Mouse (Mus musculus) megakaryocyte progenitor cell, adult 5-6 weeks (primary cell): ENCODE results near the gene Ift22. TPM values are rescaled to one million over a fixed set of nuclear protein-coding genes. Genes with fewer than 3 reads are reported as not detected.

Experiments
- ATAC-seq: replicated peaks from 2 replicates; pipeline ENCODE4 v1.8.0; 2016; ENCODE audit warnings: mild to moderate bottlenecking, moderate TSS enrichment, inconsistent platforms; ENCODE audit not compliant: poor library complexity
- total RNA-seq, 2 experiments: library from RNA; stranded (forward) in 1 of 2; stranded (reverse) in 1 of 2; fragments of 157-497, 149-512 nt in 1 of 2; fragments of 200-1000 nt in 1 of 2; gene quantifications; 2 replicates each; pipeline versions ENCODE4 v1.2.3 to v1.2.4; 2015 to 2017

The Ift22 gene
- total RNA-seq (2015) = 24.7 and 43.5 TPM in 2 replicates
- total RNA-seq (2017) = 6.6 and 9.8 TPM in 2 replicates

GRCm38 (mm10) chr5:136907991-136908857, at the start of gene Ift22:
TSS of gene Ift22 (plus strand) at chr5:136908150.
- peak; percentile 95 for ATAC-seq

GRCm38 (mm10) chr5:136861191-136861940, 46.6 kb upstream of the Ift22 start:
- no peak for ATAC-seq

GRCm38 (mm10) chr5:136862806-136863205, 45.1 kb upstream of the Ift22 start:
- no peak for ATAC-seq

- ATAC-seq = no peak
Measured at GRCm38 (mm10) chr5:136863276-136863675, 44.7 kb upstream of the Ift22 start.

- ATAC-seq = peak; percentile 73
Measured at GRCm38 (mm10) chr5:136863961-136864674, 43.8 kb upstream of the Ift22 start.

- ATAC-seq = no peak
Measured at GRCm38 (mm10) chr5:136867706-136868105, 40.2 kb upstream of the Ift22 start.

- no peak for ATAC-seq
Measured at GRCm38 (mm10) chr5:136869451-136870114, 38.4 kb upstream of the Ift22 start.

- no peak for ATAC-seq
Measured at GRCm38 (mm10) chr5:136872417-136872816, 35.5 kb upstream of the Ift22 start.

- no peak for ATAC-seq
Measured at GRCm38 (mm10) chr5:136874271-136874670, 33.7 kb upstream of the Ift22 start.

- no peak for ATAC-seq
Measured at GRCm38 (mm10) chr5:136880101-136880500, 27.8 kb upstream of the Ift22 start.

GRCm38 (mm10) chr5:136881380-136882009, 26.5 kb upstream of the Ift22 start:
- peak; percentile 72 for ATAC-seq

- no peak for ATAC-seq
Measured at GRCm38 (mm10) chr5:136882055-136882787, 25.7 kb upstream of the Ift22 start.

- ATAC-seq = no peak
Measured at GRCm38 (mm10) chr5:136882788-136883439, 25.0 kb upstream of the Ift22 start, which contains the start of gene Col26a1. TSS of gene Col26a1 (minus strand) at chr5:136883209.

- no peak for ATAC-seq
Measured at GRCm38 (mm10) chr5:136886957-136887356, 21.0 kb upstream of the Ift22 start.

- ATAC-seq = no peak
Measured at GRCm38 (mm10) chr5:136888539-136889355, 19.2 kb upstream of the Ift22 start.

- no peak for ATAC-seq
Measured at GRCm38 (mm10) chr5:136894840-136895528, 13.0 kb upstream of the Ift22 start.

GRCm38 (mm10) chr5:136895529-136895963, 12.4 kb upstream of the Ift22 start:
- ATAC-seq = no peak
